Mouse (Mus musculus) heart, postnatal 14 days (tissue): ENCODE data around the gene Tbc1d22a. TPM values are rescaled to one million over a fixed set of nuclear protein-coding genes. Genes with fewer than 3 reads are reported as not detected.
A peak's percentile ranks its signal among the peaks of the same experiment; 100 is the strongest.

Experiments used
- DNase-seq, 2 experiments: peaks; one replicate each; pipeline ENCODE4 v3.0.0; 2021 to 2022
- intact Hi-C: fragments of 180-260 bp; cut with DNase I; formaldehyde crosslinking; loops from one replicate; pipeline ENCODE4 v1.15.1; 2025
- long read RNA-seq, 2 experiments: library from polyadenylated mRNA; stranded (forward); transcript quantifications; one replicate each; pipeline ENCODE4 v2.0.0; 2021
- total RNA-seq, 2 experiments: library from RNA; stranded (reverse); gene quantifications; 2 replicates each; pipeline ENCODE4 v1.2.3; 2021

Gene Tbc1d22a
- 10 to 100 TPM; 18.6 to 21.1 TPM for total RNA-seq
- long read RNA-seq, experiment 1, transcript Tbc1d22a-201 (13 exons, 3,229 nt), result major isoform, 30 of 42 reads
- long read RNA-seq, experiment 1, partial matches to known transcripts, result 9 of 42 reads
- long read RNA-seq, experiment 1, other reads (novel, unspliced or antisense), result 3 of 42 reads
- long read RNA-seq, experiment 2, transcript Tbc1d22a-201 (13 exons, 3,229 nt), result major isoform, 30 of 37 reads
- long read RNA-seq, experiment 2, partial matches to known transcripts, result 3 of 37 reads
- long read RNA-seq, experiment 2, other reads (novel, unspliced or antisense), result 4 of 37 reads

DNA sequence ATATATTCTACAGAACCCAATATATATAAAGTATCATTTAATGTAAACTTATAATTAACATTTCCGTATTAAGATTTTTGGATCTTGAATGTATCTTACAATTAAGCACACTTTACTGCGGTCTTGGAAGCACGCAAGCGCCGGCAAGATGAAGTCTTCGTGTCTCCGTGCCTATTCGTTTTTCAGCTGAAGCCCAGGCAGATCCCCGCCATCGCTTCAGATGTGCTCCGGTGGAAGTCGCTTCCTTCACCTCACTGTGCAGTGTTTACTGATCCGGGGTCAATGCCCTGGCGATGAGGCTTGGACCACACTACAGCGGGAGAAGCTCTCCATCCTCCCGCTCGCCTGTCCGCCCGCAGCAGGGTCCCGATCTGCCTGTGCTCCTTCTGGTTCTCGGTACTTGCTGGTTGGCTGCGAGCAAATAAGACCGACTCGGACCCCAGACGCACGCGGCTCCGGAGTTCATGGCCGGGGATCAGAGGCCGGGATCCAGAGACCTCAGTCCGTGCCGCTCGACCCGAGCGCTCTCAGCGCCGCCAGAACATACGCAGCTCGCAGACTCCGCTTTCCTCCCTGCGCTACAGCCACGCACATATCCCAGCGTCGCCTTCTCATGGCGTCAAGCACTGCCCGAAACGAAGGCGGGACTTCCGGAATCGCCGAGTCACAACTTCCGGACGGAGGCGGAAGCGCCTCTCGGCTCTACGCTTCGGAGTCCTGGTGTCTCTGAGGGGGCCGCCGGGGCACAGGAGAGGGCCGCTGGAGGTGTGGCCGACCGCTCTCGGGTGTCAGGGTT lies at the start of gene Tbc1d22a:
Tbc1d22a (plus strand) TSS at position 707 of the 796 bp plus-strand sequence.
- DNase-seq, result peak; percentile 93 to 97
- intact Hi-C loops, result loop anchor here (5.0 kb wide), 2 partner anchors 42 to 157 kb away; partner anchors contain the start of gene Gramd4

DNA sequence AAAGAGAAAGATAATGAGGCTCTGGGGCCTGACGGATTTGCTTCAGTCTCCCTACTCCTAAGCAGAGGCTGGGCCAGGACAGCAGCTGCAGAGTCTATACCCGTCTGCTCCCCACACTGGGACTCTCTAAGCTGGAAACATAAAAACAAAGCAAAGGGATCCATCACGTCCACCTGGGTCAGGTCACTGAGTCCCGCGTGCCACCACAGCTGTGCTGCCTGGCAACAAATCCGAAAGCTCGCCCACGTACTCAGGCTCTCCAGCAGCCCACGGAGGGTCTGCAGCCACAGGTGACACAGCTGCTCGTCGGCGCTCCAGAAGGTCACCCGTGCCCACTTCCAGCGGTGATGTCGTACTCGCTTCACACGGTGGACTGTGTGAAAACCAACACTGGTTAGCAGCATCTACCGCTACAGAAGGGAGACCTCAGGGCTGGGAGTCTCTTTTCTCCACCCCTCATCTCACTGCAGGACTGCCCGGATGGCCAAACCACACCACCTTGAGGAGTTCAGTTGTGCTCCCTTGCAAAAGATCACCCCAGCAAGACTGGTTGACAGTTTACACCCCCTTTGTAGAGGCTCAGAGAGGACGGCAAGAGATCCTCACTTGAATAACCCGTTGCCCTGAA lies 49.4 kb upstream of the Tbc1d22a start:
- intact Hi-C loops, result loop anchor here (5.0 kb wide), 2 partner anchors 37 to 62 kb away; no protein-coding TSS in a partner anchor
- DNase-seq, result no peak

DNA sequence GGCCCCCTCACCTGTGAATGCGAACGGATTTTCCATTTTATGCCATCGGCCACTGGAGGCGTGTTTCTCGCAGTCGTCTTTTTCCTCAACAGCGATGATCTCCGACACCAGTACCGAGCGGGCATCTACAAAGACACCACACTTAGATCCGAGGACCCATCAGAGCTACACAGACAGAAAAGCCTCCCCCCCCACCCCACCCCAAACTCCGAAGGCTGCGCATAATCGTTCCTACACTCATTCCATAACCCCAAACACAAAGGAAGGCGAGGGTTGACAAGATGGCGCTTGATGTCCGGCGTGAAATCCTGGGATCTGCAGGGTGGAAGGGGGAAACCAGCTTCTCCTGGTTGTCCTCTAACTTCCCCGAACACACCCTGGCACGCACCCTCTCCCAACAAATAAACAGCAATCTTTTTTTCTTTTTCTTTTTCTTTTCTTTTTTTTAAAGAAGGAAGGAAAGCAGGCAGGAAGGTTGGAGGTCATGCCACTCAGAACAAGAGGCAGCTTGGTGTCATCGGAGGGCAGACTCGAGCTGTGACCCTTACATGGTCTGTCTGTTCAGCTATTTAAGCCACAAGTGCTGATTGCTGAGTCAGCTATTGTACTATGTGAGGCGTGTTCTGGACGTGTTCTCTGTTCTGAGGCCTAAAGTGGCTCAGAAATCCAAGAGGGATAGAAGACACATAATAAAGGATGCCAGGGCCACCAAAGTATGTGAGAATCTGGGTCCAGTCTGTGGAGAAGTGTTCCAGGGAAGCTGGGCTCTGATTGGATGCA lies 48.3 kb upstream of the Tbc1d22a start:
- intact Hi-C loops, result no loop called here
- no peak for DNase-seq

DNA sequence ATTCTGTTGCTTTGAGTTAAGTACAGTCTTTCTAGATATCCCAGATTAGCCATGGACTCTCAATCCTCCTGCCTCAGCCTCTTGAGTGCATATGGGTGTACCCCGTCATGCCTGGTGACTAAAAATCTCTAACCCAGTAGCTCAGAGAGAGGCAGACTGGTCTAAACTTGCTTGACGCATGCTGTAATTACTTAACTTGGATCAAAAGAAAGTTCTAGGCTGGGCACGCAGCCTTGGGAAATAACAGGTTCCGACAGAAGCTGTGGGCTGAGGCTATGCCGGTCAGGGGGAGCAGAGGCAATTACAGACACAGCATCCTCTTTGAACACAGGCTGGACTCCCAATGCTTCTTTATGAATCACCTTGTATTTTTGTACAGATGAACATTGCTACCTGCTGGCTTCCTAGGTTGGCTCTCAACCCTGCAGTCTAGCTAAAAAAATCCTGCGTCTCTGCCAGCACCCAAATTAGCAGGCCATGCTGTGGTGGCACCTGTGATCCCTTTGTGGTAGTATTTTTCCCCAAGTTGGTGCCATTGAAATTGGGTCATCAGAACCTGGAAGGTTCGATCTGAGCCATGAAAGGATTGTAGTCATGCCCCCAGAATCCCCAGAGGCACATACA lies 47.1 kb upstream of the Tbc1d22a start:
- intact Hi-C loops, result no loop called here
- DNase-seq, result no peak

DNA sequence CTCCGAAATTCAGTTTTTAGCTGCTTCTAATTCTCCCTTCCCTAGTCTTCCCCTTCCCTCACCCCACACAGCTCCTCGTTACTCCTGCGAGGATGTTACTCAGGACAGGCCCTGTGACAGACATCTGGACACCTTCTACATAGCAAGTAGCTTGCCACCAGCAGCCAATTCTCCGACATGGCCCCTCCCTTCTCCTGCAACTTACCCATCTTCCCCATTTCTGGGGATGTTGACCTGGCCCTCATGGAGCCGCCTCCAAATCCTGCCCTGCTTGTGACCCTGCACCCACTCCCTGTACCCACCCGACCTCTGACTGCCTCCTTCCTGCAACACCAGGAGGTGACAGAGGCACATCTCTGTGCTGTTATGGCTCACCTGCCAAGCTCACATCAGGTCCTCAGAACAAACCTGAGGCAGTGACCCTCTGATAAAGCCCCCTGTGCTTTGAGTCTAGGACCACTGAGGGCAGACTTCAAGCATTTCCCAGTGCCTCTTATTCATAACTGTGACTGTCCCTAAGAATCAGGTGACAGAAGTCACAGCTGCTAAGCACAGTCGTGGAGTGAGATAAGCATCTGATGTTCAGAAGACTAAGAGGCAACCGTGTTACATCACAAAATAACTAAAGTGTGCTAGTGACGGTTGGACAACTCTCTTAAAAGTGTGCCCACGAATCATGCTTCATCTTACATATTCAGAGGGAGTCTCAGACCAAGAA lies 46.3 kb upstream of the Tbc1d22a start:
- intact Hi-C loops, result no loop called here
- DNase-seq, result no peak

DNA sequence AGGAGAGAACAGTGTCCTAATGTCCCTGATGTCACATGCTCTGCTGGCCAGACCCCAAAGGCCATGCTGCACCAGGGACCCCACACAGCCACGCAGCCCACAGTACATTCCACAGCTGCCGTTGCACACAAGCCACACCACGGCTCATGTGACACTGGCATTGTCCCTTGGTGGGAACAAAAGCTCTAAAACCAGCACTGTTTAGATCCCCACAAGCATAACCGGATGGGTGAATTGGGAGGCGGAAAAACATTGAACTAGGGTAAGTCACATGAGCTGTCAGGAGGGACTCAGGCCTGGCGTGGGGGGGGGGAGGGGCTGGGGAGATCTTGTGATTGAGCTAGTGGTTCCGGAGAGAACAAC lies 45.8 kb upstream of the Tbc1d22a start:
- DNase-seq, result no peak
- intact Hi-C loops, result no loop called here

DNA sequence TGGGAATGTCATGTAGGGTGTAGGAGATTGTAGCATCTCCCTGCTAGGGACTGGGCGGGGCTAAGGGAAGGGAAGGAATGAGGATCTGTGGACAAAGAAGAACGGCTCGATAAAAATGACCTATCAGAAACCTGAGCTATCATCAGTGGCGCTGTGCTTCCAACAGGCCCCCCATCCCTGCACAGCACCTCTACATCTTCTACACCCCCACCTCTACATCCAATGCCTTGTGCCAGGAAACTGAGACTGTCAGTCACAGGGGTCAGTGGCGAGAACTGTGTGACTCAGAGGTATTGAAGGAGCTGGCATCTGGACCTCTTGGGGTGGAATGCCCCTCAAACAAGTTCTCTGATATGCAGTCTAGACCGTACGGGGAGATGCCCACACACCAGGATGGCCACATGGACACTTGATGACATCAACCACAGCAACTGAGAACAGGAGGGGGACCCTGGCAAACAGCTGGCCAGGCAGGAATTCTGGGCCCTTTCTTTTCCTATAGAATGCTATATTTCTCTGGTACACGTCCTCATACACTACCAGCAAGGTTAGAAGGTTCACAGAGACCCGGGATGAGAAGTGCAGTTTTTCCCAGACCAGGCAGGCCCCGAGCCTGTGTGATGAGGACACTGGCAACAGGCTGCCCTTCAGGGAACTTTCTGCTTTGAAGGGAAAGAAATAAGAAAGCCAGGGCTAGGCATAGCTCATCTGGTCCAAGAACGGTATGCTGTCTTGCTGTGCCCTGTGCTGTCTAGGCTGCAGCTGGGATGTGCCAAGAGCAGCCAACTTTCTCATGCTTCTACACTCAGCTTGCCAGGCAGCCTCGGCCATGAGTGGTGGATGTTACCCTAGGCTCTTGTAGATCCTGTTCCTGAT lies 45.1 kb upstream of the Tbc1d22a start:
- DNase-seq, result no peak
- intact Hi-C loops, result no loop called here

DNA sequence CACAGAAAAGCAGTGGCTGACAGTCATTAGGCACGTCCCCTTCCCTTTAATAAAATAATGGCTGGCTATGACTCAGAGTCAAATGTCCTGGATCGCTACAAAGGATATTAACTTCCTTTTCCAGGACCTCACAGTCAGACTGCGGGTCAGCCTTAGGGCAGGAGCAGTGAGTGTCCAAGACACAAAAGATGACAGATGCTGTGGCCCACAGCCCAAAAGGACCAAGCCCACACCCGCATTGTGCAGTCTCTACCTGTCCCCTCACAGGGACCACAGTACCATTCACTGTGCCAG lies 44.5 kb upstream of the Tbc1d22a start:
- no peak for DNase-seq
- intact Hi-C loops, result loop anchor here (5.0 kb wide), 1 partner anchor 43 kb away; the partner anchor contains the start of gene Tbc1d22a

DNA sequence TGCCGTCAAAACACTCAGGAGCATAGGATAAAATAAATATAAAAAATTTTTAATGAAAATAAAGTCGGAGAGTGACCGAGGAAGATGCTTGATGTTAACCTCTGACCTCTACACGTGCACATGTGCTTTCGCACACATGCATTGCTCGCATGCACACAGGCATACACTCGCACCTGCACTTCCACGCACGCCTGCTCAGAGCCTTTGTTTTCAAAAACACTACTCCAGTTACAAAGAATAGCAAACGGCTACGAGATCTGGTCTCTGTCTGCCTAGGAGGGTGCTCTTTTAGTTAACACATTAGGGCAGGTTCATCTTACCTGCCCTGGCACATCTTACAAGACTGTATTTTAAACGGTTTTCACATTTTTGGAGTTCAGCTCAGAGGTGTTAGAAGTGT lies 42.9 kb upstream of the Tbc1d22a start:
- DNase-seq, result no peak
- intact Hi-C loops, result loop anchor here (5.0 kb wide), 1 partner anchor 41 kb away; the partner anchor contains the start of gene Tbc1d22a

DNA sequence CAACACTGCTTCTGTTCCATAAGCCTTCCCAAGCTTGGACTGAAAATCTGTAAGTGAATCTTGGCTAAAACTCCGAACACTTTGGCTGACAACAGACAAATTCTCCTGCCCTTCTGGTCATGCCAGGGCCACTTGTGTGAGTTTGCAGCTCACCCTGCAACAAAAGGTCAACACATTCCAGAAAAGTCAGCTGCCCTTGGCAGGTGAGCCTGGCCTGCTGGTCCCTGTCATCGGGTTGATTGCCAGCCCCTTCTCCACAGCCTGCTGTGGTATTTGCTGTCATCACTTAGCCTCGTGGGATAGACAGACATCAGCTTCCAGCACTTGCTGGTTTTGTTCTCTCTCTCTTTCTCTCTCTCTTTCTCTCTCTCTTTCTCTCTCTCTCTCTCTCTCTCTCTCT lies 42.1 kb upstream of the Tbc1d22a start:
- intact Hi-C loops, result loop anchor here (5.0 kb wide), 1 partner anchor 40 kb away; the partner anchor contains the start of gene Tbc1d22a
- peak; percentile 58 to 72 for DNase-seq

DNA sequence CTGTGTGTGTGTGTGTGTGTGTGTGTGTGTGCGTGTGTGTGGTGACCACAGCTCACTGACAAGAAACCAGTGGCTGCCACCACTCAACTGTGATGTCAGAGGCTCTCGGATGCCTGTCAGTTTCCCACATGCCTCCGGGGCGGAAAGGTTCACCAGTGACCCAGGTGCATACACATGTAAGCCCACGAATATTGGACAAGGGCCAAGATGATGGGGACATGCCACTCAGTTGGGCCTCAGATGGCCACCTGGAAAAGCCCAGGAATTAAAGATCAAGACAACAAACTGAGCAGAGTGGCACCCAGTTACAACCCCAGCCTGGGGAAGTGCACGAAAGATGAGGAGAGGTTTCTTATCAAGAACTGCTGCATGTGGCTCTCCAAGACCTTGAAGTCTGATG lies 41.7 kb upstream of the Tbc1d22a start:
- no peak for DNase-seq
- intact Hi-C loops, result loop anchor here (5.0 kb wide), 1 partner anchor 40 kb away; the partner anchor contains the start of gene Tbc1d22a

DNA sequence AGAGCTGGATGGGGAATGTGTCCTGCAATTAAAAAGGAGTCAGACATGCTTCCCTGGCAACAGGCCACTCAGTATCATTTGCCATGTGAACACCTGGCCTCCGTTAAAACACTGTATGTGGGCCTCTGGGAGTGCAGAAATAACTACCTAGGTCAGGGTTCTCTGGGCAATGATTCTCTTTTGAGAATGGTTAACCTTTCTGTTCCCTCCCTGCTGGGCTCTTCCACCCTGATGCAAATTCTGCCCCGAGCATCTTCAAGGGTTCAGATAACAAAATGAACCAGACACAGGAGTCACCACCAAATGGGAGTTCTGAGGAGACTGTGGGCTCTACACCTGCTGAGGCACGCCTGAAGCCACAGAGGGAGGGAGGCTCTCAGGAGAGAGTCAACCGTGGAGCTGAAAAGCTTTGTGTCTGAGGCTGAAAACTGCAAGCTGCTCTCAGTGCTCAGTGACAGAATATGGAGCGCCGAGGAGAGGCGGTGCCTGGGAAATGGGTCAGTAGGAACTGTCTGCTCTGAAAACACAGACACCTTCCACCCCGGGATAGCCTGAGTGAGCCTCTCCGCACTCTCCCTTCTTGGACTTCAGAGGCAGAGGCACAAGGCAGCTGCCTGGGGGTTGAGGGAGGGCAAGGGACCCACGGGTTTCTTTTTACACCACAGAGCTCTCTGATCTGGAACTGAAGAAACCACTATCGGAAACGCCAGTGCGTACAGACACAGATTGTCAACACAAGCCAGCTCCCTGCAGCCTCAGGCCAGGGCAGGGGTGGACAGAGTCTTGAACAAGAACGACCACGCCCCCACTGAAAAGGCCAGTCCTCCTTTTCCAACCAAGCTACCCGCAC lies 40.9 kb upstream of the Tbc1d22a start:
- DNase-seq, result no peak
- intact Hi-C loops, result loop anchor here (5.0 kb wide), 1 partner anchor 39 kb away; the partner anchor contains the start of gene Tbc1d22a

DNA sequence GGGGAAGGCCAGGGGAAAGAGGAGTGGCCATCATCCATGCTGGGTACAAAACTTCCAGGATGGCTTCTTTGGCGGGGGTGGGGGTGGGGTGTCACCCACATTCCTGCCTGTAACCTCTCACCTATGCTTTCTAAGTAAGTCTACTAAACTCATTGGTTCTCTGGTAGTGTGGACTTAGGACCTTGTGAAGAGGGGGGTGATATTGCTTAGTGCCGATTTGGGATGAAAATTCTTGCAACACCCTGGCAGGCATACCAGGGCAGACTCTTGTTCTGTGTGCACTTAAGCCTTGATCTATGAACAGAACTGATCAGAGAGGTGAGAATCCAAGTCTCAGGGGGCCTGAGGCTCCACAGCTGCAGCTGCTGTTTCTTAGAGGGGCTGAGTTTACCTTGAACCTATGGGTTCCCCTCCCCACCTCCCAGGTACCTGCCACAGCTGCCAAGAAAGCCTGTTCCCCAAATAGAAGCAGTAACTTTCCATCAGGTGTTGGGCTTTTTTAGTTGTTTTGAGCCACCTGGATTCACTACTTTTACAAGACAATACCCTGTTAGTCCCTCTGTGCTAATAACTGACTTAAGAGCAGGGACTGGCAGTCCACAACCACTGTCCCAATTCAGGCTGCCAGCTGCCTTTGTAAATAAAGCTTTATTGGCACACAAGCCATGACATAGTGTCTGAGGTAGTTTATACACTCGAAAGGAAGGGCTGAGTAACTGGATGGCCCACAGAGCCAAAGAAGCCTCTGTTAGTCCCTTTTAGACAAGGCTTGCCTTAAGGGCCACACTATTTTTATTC lies 38.8 kb upstream of the Tbc1d22a start:
- no peak for DNase-seq
- intact Hi-C loops, result no loop called here

DNA sequence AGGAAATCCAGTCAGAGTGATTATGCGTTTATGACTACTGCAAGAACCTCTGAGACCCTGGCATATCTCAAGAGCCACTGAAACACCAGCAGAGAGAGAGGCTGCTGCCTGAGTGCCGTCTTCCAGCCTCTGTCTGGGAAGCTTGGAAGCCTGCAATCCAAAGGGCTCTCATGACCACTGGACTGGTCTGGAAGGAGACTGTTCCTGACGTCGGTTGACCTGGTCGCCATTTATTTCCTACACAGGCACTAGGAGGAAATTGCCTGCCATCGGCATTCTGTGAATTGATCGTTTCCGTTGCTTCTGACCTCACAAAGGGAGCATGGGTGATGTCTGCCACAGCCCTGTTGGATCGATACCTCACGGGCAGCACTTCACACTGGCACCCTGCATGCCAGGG lies 38.1 kb upstream of the Tbc1d22a start:
- intact Hi-C loops, result no loop called here
- DNase-seq, result no peak

DNA sequence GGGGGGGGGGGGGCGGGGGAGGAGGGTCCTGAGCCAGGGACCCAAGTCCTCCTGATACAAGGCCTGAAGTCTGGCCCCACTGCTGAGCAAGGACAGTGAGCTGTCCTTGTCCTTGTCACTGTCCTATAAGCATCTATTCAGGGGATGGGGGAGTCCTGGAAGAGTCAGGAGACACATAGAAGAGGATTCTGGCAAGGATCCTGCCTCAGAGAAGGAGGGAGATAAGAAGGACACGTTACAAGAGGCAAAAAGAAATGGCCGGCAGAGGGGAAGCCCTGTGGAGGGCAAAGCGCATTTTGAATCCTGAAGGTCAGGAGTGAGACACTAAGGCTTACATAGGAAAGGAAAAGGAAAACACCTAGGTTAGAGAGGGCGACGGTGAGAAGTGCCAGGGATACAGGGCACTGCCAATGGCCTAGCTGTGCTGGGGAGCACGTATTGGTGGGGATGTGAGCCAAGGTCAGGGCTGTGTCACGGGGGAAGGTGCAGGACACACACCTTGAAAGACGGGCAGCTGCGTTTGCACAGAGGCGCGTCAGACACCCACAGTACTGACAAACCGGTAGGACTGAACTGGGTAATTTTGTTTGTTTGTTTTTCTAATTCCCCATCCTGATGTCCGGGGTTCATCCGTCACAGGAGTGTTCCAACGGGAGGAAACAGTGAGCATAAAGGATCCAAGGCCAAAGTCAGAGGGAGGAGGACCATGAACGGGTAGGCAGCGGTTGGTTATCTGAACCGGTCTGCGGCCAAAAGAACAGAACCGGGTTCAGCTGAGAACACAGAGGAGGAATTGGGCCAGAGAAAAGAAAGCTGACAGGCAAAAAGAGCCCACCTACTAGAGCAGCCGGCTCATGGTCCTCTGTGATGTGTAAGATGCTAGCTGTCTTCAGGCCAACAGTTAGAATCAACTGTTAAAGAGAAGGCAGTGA lies 37.2 kb upstream of the Tbc1d22a start:
- no peak for DNase-seq
- intact Hi-C loops, result no loop called here
